In the genomic region with DNA sequence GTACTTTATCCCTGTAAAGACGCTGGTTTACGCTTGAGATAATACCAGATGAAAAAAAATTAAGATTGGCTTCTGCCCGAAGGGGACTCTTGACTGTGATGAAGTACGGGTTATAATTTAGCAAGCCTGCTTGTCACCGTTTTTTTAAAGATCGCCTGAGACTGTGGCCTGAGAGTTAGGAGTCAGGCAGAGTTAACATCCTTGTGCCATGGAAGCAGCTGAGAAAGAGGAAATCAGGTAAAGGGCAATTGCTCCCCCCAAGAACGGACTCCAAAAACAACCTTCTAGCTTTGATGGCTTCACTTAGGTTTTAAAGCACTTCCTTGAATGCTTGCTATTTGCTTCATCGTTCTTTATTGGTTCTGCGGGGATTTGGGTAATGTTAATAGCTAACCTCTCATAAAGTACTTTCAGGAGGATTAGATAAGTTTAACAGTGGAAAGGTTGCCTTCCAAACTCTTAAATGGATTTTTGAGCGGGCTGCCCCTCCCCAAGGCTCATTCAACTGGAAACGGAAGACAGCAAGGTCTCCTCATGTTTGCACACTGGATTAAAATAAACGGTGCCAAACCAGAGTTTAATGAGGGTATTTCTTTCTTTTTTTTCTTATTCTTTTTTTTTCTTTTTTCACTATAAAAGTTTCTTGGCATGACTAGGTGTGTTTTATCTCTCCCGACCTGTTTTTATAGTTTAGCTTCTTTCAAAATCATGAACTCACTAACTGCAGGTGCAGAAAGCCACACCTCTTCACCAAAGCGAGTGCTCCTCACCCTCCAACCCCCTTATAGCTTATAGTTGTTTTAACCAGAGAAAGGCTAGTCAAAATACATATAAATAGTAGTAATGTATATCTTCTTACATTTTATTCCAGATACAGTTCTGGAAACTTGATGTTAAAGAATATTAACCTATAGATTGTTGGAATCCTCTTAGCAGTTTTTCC, we compare ENCODE assay signal across 8 mouse cellular contexts. TPM values are rescaled to one million over a fixed set of nuclear protein-coding genes. Genes with fewer than 3 reads are reported as not detected.
DNase-seq lines count a peak whose midpoint lies in the region; ATAC-seq and TF ChIP-seq lines count a peak whose summit lies in the region.

No protein-coding gene starts in this region.

- H3K27me3 ChIP-seq in limb, embryonic 12.5 days, result no peaks in the 10 kb centered on the region

- H3K4me3 ChIP-seq in cortical plate, adult 2 months (ENCODE audit: insufficient read depth, low read length), result peak overlapping the region; percentile 75
- H3K4me3 ChIP-seq in limb, embryonic 12.5 days (replicated peaks), result peak overlapping the region; percentile 74

- peak overlapping the region; percentile 74 for H3K9ac ChIP-seq in limb, embryonic 12.5 days (replicated peaks)

- peak overlapping the region; percentile 92 for H3K27ac ChIP-seq in cortical plate, adult 2 months (ENCODE audit: insufficient read depth, low read length)
- peak overlapping the region; percentile 92 for H3K27ac ChIP-seq in limb, embryonic 12.5 days

- peaks cover 6% of the 10 kb centered on the region for H3K4me1 ChIP-seq in cortical plate, adult 2 months (ENCODE audit: control insufficient read depth, insufficient read depth, low read length)
- peaks cover 18% of the 10 kb centered on the region for H3K4me1 ChIP-seq in limb, embryonic 12.5 days (replicated peaks)

- TF ChIP-seq CTCF in cortical plate, adult 2 months (IDR thresholded peaks at IDR 0.05; ENCODE audit: extremely low read depth, insufficient read depth, low read length), result no peak

- peak; percentile 7 for DNase-seq in embryo, embryonic 10 days (ENCODE audit: low spot score)
- DNase-seq in embryo, embryonic 11 days, result no peak
- peak; percentile 6 for DNase-seq in heart, postnatal 4 days
- DNase-seq in naive thymus-derived CD4-positive, alpha-beta T cell, adult 2 months (ENCODE audit: low read depth), result peak; percentile 6
- DNase-seq in urinary bladder, postnatal 25 days (ENCODE audit: low spot score), result no peak
- DNase-seq in frontal cortex, postnatal 14 days (ENCODE audit: low spot score in 2 of 2), result no peak

- H3K4me2 ChIP-seq in limb, embryonic 12.5 days, result peak overlapping the region; percentile 69

- H3K9me3 ChIP-seq in limb, embryonic 12.5 days, result peaks cover 4% of the 10 kb centered on the region; the same call in 1 of the 2 replicates

- 30% methylated on average over 14 of the region's 14 CpGs for WGBS in limb, embryonic 12.5 days

- ATAC-seq in limb, embryonic 12.5 days (ENCODE audit: insufficient number of reproducible peaks, insufficient read depth, low FRiP score, low TSS enrichment, low read depth), result no peak

- H3K36me3 ChIP-seq in limb, embryonic 12.5 days, result peaks cover 3% of the 10 kb centered on the region; the same call in 1 of the 2 replicates

- TF ChIP-seq POLR2A in cortical plate, adult 2 months (IDR thresholded peaks at IDR 0.05; ENCODE audit: extremely low read depth, insufficient read depth, low read length), result no peak

RNA-seq across cellular contexts. Expression of gene Tmem87a, which starts 1.2 kb away (rescaled TPM):
- 22.4 and 24.4 TPM in 2 replicates for polyA plus RNA-seq in cortical plate, adult 2 months (2012; rRNA removed)
- total RNA-seq in heart, postnatal 4 days (2021), result 10 to 100 TPM; 21.9 to 22.7 TPM
- 9.5 and 10.4 TPM in 2 replicates for polyA plus RNA-seq in limb, embryonic 12.5 days (2016; fragmentation: Nextera tagmentation; extraction: Ambion mirVana)

RNA-seq across cellular contexts. Expression of gene Ganc, which starts 1.4 kb away (rescaled TPM):
- 10.7 and 11.3 TPM in 2 replicates for polyA plus RNA-seq in cortical plate, adult 2 months (2012; rRNA removed)
- 10 to 100 TPM; 16.9 to 17.5 TPM for total RNA-seq in heart, postnatal 4 days (2021)
- polyA plus RNA-seq in limb, embryonic 12.5 days (2016; fragmentation: Nextera tagmentation; extraction: Ambion mirVana), result 7.2 and 8.4 TPM in 2 replicates

RNA-seq across cellular contexts. Expression of gene Capn3, which starts 50.7 kb away (rescaled TPM):
- 4.9 and 7.5 TPM in 2 replicates for polyA plus RNA-seq in cortical plate, adult 2 months (2012; rRNA removed)
- 1 to 10 TPM; 2.5 to 2.9 TPM for total RNA-seq in heart, postnatal 4 days (2021)
- 1.9 and 2.7 TPM in 2 replicates for polyA plus RNA-seq in limb, embryonic 12.5 days (2016; fragmentation: Nextera tagmentation; extraction: Ambion mirVana)

RNA-seq across cellular contexts. Expression of gene Vps39, which starts 52.2 kb away (rescaled TPM):
- 56.5 and 58.2 TPM in 2 replicates for polyA plus RNA-seq in cortical plate, adult 2 months (2012; rRNA removed)
- 10 to 100 TPM; 27.6 to 37.7 TPM for total RNA-seq in heart, postnatal 4 days (2021)
- 28.5 and 30.1 TPM in 2 replicates for polyA plus RNA-seq in limb, embryonic 12.5 days (2016; fragmentation: Nextera tagmentation; extraction: Ambion mirVana)

Comparison
In these comparisons a context has a peak if more than half of its experiments do, and no peak if none do; other contexts are left out.
1. DNase-seq: peak in embryo, embryonic 10 days (single experiment), heart, postnatal 4 days (single experiment) and naive thymus-derived CD4-positive, alpha-beta T cell, adult 2 months (single experiment); none in embryo, embryonic 11 days (single experiment), urinary bladder, postnatal 25 days (single experiment) and frontal cortex, postnatal 14 days (0 of 2).